Mouse (Mus musculus): ENCODE measurements around the gene Ttl. TPM values are rescaled to one million over a fixed set of nuclear protein-coding genes. Genes with fewer than 3 reads are reported as not detected.

Gene Ttl
- polyA plus RNA-seq, 1 experiment from 2014 or later: 3.4 TPM

GRCm38 (mm10) chr2:129133006-129133805, 67.5 kb downstream of the Ttl start:
- ATAC-seq: no peak
- 95% methylated on average over 14 of the region's 14 CpGs for WGBS
- Histone ChIP-seq H3K4me3 (ENCODE audit: low read depth, low read length) (no peak overlapping the region), H3K9me3 (ENCODE audit: control insufficient read depth) (no peaks in the 10 kb centered on the region), H3K27me3 (replicated peaks; ENCODE audit: control insufficient read depth, insufficient read depth, low read length) (no peaks in the 10 kb centered on the region), H3K9ac (ENCODE audit: low read depth, low read length) (no peak overlapping the region), H3K27ac (ENCODE audit: low read depth, low read length) (no peak overlapping the region), H3K4me2 (replicated peaks; ENCODE audit: low read depth) (no peak overlapping the region), H3K36me3 (ENCODE audit: control insufficient read depth, insufficient read depth) (peaks cover 18% of the 10 kb centered on the region), H3K4me1 (replicated peaks; ENCODE audit: control insufficient read depth, insufficient read depth, low read length) (0 out of 2 replicates have a peak, but pooled peaks cover 5% of the 10 kb centered on the region)
- TF ChIP-seq CTCF (IDR thresholded peaks at IDR 0.05; ENCODE audit: low read depth): no peak

- H3K9ac ChIP-seq (ENCODE audit: low read depth, low read length): no peak overlapping the region
Observed at GRCm38 (mm10) chr2:129139906-129140305, 74.2 kb downstream of the Ttl start.

More at GRCm38 (mm10) chr2:129139906-129140305, 74.2 kb downstream of the Ttl start:
- Histone ChIP-seq H3K27ac (ENCODE audit: low read depth, low read length) (no peak overlapping the region), H3K4me1 (replicated peaks; ENCODE audit: control insufficient read depth, insufficient read depth, low read length) (no peaks in the 10 kb centered on the region), H3K9me3 (ENCODE audit: control insufficient read depth) (no peaks in the 10 kb centered on the region), H3K4me2 (replicated peaks; ENCODE audit: low read depth) (no peak overlapping the region), H3K36me3 (ENCODE audit: control insufficient read depth, insufficient read depth) (no peaks in the 10 kb centered on the region), H3K4me3 (ENCODE audit: low read depth, low read length) (no peak overlapping the region), H3K27me3 (replicated peaks; ENCODE audit: control insufficient read depth, insufficient read depth, low read length) (no peaks in the 10 kb centered on the region)
- WGBS: 86% methylated on average over 10 of the region's 10 CpGs
- no peak for ATAC-seq
- no peak for TF ChIP-seq CTCF (IDR thresholded peaks at IDR 0.05; ENCODE audit: low read depth)

Other genes starting within 250 kb of the Ttl start
- gene Tmem87b, start 247.8 kb upstream of the Ttl start, polyA plus RNA-seq (2015; fragmentation: Nextera tagmentation; extraction: Ambion mirVana): 108 and 112 TPM in 2 replicates
- 3.6 and 4.0 TPM in 2 replicates for gene Fbln7, start 203.0 kb upstream of the Ttl start, polyA plus RNA-seq (2015; fragmentation: Nextera tagmentation; extraction: Ambion mirVana)
- gene Zc3h8, start 121.9 kb upstream of the Ttl start, polyA plus RNA-seq (2015; fragmentation: Nextera tagmentation; extraction: Ambion mirVana): 4.6 and 4.8 TPM in 2 replicates
- gene Zc3h6, start 98.5 kb upstream of the Ttl start, polyA plus RNA-seq (2015; fragmentation: Nextera tagmentation; extraction: Ambion mirVana): 2.3 and 2.6 TPM in 2 replicates
- 10.6 TPM in 2 replicates for gene Gm10762, start 98.2 kb upstream of the Ttl start, polyA plus RNA-seq (2015; fragmentation: Nextera tagmentation; extraction: Ambion mirVana)
- gene Vinac1, start 17.8 kb upstream of the Ttl start, polyA plus RNA-seq (2015; fragmentation: Nextera tagmentation; extraction: Ambion mirVana): not detected in 2 replicates
- 5.3 and 6.0 TPM in 2 replicates for gene Polr1b, start 35.1 kb downstream of the Ttl start, polyA plus RNA-seq (2015; fragmentation: Nextera tagmentation; extraction: Ambion mirVana)
- gene Chchd5, start 63.8 kb downstream of the Ttl start, polyA plus RNA-seq (2015; fragmentation: Nextera tagmentation; extraction: Ambion mirVana): 17.6 and 19.0 TPM in 2 replicates
- 14.4 and 16.0 TPM in 2 replicates for gene Slc20a1, start 132.8 kb downstream of the Ttl start, polyA plus RNA-seq (2015; fragmentation: Nextera tagmentation; extraction: Ambion mirVana)
- gene Ckap2l, start 231.3 kb downstream of the Ttl start, polyA plus RNA-seq (2015; fragmentation: Nextera tagmentation; extraction: Ambion mirVana): 9.2 and 11.0 TPM in 2 replicates
- gene Il1a, start 244.0 kb downstream of the Ttl start, polyA plus RNA-seq (2015; fragmentation: Nextera tagmentation; extraction: Ambion mirVana): 10.2 and 18.4 TPM in 2 replicates